Mouse (Mus musculus): Measurements from ENCODE around the gene Wdr41. TPM values are rescaled to one million over a fixed set of nuclear protein-coding genes. Genes with fewer than 3 reads are reported as not detected.

Wdr41 gene
- polyA plus RNA-seq (2015; fragmentation: Nextera tagmentation; extraction: Ambion mirVana), result 27.4 and 28.2 TPM in 2 replicates

DNA sequence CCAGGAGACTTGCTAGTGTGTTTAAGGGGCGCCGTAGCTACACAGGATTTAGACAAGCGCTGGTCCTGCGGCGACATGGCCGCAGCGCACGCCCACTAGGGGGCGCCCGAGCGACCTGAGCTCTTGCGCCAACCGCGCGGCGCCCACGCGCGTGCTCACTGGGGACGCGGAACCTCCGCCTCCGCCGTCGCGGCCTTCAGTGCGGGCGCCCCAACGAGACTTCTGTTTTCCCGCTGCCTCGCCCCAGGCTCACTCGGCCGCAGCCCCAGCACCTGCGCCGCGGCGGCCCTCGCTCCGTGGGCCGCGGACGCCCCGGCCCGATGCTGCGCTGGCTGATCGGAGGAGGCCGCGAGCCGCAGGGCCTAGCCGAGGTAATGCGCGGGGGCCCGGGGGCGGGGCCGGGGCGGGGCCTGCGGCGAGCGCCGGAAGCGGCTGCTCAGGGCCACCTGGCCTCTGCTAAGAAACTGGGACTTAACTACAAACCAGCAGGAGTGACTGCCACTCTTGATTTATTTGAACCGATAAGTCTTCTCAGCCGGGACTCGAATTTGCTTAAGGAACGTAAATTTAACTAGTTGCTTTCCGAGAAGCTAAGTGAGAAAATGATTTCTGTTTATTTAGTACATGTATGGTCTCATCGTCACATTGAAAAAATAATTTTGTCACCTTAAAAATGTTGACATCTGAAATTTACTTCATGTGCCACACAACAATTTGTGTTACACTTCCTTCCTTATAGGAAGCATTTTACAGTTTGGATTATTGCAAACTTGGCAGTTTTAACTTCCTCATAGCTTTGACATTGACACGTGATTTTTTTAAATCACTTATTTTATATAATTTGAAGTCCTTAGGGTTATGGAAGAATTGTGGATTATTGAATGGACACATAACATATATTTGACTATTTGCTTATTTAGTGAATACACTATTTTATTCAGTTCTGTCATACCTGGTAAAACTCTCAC is at the start of gene Wdr41:
Wdr41 (plus strand) TSS at position 126 of the 968 bp plus-strand sequence.
- peak within 1 kb of the TSS; percentile 97 for H3K27ac ChIP-seq (ENCODE audit: low read length)
- WGBS, result 3% methylated on average over 65 of the region's 68 CpGs
- H3K9ac ChIP-seq (replicated peaks; ENCODE audit: low read depth, low read length), result peak within 1 kb of the TSS; percentile 97
- H3K27me3 ChIP-seq (replicated peaks; ENCODE audit: control insufficient read depth, insufficient read depth, low read length), result no peaks in the 10 kb centered on the region
- peaks cover 13% of the 10 kb centered on the region for H3K4me1 ChIP-seq (replicated peaks; ENCODE audit: control insufficient read depth, insufficient read depth, low read length)
- H3K4me2 ChIP-seq (ENCODE audit: low read length), result peak within 1 kb of the TSS; percentile 52
- no peaks in the 10 kb centered on the region; the same call in 1 of the 2 replicates for H3K36me3 ChIP-seq (ENCODE audit: control insufficient read depth, insufficient read depth)
- ATAC-seq, result peak; percentile 99
- H3K4me3 ChIP-seq (replicated peaks; ENCODE audit: low read length), result peak within 1 kb of the TSS; percentile 80
- no peaks in the 10 kb centered on the region for H3K9me3 ChIP-seq (ENCODE audit: control insufficient read depth, low read length)

DNA sequence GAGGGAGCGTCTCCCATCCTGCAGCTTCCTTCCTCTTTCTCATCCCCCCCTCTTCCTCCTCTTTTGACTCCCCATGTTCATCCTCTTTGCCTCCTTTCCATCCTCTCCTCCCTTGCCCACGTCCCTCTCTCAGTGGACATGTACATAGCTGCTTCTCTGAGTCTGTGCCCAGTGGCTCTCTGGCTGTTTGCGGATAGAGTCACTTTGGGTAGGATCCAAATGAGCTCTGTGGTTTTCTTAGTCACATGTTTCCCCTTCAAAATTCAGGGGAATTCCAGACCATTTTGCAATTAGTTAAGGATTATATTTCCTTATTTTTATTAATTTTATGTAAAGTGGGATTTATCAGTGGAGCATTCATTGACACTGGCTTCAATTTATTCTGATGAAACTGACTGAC is 48.1 kb upstream of the Wdr41 start:
- H3K4me3 ChIP-seq (replicated peaks; ENCODE audit: low read length), result no peak overlapping the region
- H3K4me2 ChIP-seq (ENCODE audit: low read length), result no peak overlapping the region
- H3K36me3 ChIP-seq (ENCODE audit: control insufficient read depth, insufficient read depth), result no peaks in the 10 kb centered on the region
- no peaks in the 10 kb centered on the region for H3K4me1 ChIP-seq (replicated peaks; ENCODE audit: control insufficient read depth, insufficient read depth, low read length)
- no peaks in the 10 kb centered on the region for H3K27me3 ChIP-seq (replicated peaks; ENCODE audit: control insufficient read depth, insufficient read depth, low read length)
- no peak overlapping the region for H3K9ac ChIP-seq (replicated peaks; ENCODE audit: low read depth, low read length)
- H3K27ac ChIP-seq (ENCODE audit: low read length), result no peak overlapping the region
- no peaks in the 10 kb centered on the region for H3K9me3 ChIP-seq (ENCODE audit: control insufficient read depth, low read length)
- 76% methylated on average over 3 of the region's 3 CpGs for WGBS
- no peak for ATAC-seq

- H3K4me2 ChIP-seq (ENCODE audit: low read length), result no peak overlapping the region
- H3K27ac ChIP-seq (ENCODE audit: low read length), result no peak overlapping the region
- no peaks in the 10 kb centered on the region for H3K4me1 ChIP-seq (replicated peaks; ENCODE audit: control insufficient read depth, insufficient read depth, low read length)
- no peak overlapping the region for H3K9ac ChIP-seq (replicated peaks; ENCODE audit: low read depth, low read length)
- no peak for ATAC-seq
- no peaks in the 10 kb centered on the region for H3K36me3 ChIP-seq (ENCODE audit: control insufficient read depth, insufficient read depth)
- no peaks in the 10 kb centered on the region for H3K27me3 ChIP-seq (replicated peaks; ENCODE audit: control insufficient read depth, insufficient read depth, low read length)
- no peaks in the 10 kb centered on the region for H3K9me3 ChIP-seq (ENCODE audit: control insufficient read depth, low read length)
- H3K4me3 ChIP-seq (replicated peaks; ENCODE audit: low read length), result no peak overlapping the region
- 46% methylated on average over 5 of the region's 5 CpGs for WGBS
Measured at GRCm38 (mm10) chr13:94938418-94938817, 37.7 kb upstream of the Wdr41 start.

DNA sequence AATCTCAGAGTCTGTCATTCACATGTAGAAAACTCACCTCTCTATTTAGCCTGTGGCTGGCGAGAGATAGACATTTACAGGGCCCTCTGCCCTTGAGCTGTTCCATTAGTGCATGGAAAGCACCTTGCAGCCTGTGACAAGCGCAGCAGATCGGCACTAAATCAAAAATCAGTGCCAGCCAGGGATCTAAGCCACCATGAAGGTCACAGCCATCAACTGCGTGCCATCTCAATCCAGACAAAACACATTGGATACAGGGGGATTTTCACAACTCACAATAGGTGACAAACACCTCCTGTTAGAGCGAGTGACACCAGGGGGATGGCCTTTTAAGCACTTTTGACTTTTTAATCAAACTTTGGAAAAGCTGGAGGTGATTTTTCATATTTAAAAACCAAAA is 36.0 kb upstream of the Wdr41 start:
- Histone ChIP-seq H3K4me2 (ENCODE audit: low read length) (no peak overlapping the region), H3K4me3 (replicated peaks; ENCODE audit: low read length) (no peak overlapping the region), H3K27me3 (replicated peaks; ENCODE audit: control insufficient read depth, insufficient read depth, low read length) (no peaks in the 10 kb centered on the region), H3K9ac (replicated peaks; ENCODE audit: low read depth, low read length) (no peak overlapping the region), H3K4me1 (replicated peaks; ENCODE audit: control insufficient read depth, insufficient read depth, low read length) (no peaks in the 10 kb centered on the region), H3K27ac (ENCODE audit: low read length) (no peak overlapping the region), H3K9me3 (ENCODE audit: control insufficient read depth, low read length) (no peaks in the 10 kb centered on the region), H3K36me3 (ENCODE audit: control insufficient read depth, insufficient read depth) (no peaks in the 10 kb centered on the region)
- 68% methylated on average over 5 of the region's 5 CpGs for WGBS
- no peak for ATAC-seq

DNA sequence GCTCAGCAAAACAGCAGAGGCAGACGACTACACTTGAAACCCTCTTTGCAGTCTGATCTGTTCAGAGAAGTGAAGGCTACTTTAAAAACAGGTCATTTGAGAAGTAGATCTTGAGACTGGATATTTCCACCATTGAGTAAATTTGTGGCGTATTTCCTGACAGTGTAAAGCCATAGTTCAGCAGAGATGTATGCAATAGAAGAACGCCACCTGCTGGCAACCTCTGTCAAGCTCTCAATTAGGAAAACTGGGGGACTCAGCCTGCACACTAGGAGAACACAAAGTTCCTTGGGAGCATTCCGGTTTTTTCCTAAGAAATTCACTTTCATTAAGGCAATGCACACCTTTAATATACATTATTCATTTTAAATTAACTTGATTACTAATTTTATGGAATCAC is 34.9 kb upstream of the Wdr41 start:
- Histone ChIP-seq H3K4me3 (replicated peaks; ENCODE audit: low read length) (no peak overlapping the region), H3K36me3 (ENCODE audit: control insufficient read depth, insufficient read depth) (no peaks in the 10 kb centered on the region), H3K27me3 (replicated peaks; ENCODE audit: control insufficient read depth, insufficient read depth, low read length) (no peaks in the 10 kb centered on the region), H3K9me3 (ENCODE audit: control insufficient read depth, low read length) (no peaks in the 10 kb centered on the region), H3K27ac (ENCODE audit: low read length) (no peak overlapping the region), H3K4me2 (ENCODE audit: low read length) (no peak overlapping the region), H3K4me1 (replicated peaks; ENCODE audit: control insufficient read depth, insufficient read depth, low read length) (no peaks in the 10 kb centered on the region), H3K9ac (replicated peaks; ENCODE audit: low read depth, low read length) (no peak overlapping the region)
- 21% methylated on average over 4 of the region's 4 CpGs for WGBS
- ATAC-seq, result peak; percentile 70; the same call in 1 of the 2 replicates

DNA sequence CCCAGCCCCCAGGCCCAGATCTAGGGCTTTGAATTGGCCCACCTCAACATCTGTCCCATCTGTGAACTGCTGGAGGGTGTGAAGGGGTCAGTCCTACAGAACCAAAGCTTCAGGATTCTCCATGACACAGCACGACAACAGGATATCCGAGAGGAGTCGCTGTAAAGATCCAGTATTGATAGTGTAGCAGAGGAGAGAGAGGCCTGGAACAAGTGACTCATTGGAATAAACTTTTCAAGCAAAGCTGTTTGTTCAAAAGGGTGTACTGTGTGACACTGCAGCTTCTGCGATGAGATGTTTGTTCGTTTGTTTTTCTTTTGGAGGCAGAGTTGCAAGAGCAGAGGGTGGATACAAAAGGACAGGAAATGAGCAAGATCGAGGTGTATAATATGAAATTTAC is 20.2 kb upstream of the Wdr41 start:
- Histone ChIP-seq H3K27me3 (replicated peaks; ENCODE audit: control insufficient read depth, insufficient read depth, low read length) (no peaks in the 10 kb centered on the region), H3K36me3 (ENCODE audit: control insufficient read depth, insufficient read depth) (no peaks in the 10 kb centered on the region), H3K4me3 (replicated peaks; ENCODE audit: low read length) (no peak overlapping the region), H3K4me2 (ENCODE audit: low read length) (no peak overlapping the region), H3K4me1 (replicated peaks; ENCODE audit: control insufficient read depth, insufficient read depth, low read length) (no peaks in the 10 kb centered on the region), H3K9me3 (ENCODE audit: control insufficient read depth, low read length) (no peaks in the 10 kb centered on the region), H3K27ac (ENCODE audit: low read length) (no peak overlapping the region), H3K9ac (replicated peaks; ENCODE audit: low read depth, low read length) (no peak overlapping the region)
- ATAC-seq, result no peak
- 82% methylated on average over 6 of the region's 6 CpGs for WGBS

DNA sequence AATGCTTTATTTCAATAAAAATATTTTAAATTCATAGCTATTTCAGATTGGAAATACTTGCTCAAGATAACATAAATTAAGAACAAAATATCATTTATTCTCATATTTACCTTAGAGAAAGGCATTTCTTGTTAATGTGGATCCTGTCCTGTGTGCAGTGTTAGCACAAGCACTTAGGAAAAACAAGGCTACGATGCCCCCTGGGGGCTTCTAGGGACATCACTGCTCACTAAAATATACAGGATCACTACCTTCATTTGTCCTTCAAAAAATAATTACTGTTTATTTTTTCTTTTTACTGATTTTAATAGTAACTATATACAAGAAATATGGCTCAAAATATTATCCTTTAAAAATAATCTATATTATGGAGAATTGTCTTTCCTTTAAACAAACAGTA is 18.2 kb upstream of the Wdr41 start:
- no peak overlapping the region for H3K4me2 ChIP-seq (ENCODE audit: low read length)

DNA sequence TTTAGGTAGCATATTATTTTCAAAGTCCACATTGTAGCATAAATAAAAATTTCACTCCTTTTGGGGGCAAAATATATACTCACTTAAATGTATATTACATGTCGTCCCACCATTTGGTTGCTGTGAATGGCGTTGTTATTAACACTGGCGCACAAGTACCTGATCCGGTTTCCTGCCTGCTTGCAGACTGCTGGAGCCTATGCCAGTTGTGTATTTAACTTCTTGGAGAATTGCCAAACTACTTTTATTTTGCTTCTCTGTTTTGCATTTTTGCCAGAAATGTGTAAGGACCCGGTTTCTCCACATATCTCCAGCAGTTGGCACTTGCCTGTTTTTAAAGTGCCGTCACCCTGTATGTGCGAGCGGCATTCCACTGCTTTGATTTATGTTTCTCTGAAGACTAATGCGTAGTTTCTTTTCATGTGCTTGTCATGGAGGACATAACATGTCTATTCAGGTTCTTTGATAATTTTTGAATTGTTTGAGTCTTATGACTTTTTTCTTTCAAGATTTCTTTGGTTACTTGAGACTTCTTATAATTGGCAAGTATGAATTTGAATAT is 6.1 kb upstream of the Wdr41 start:
- H3K4me3 ChIP-seq (replicated peaks; ENCODE audit: low read length), result no peak overlapping the region
- H3K4me2 ChIP-seq (ENCODE audit: low read length), result no peak overlapping the region
- WGBS, result 33% methylated on average over 9 of the region's 9 CpGs
- H3K27ac ChIP-seq (ENCODE audit: low read length), result no peak overlapping the region
- ATAC-seq, result no peak
- no peaks in the 10 kb centered on the region for H3K36me3 ChIP-seq (ENCODE audit: control insufficient read depth, insufficient read depth)
- no peaks in the 10 kb centered on the region for H3K4me1 ChIP-seq (replicated peaks; ENCODE audit: control insufficient read depth, insufficient read depth, low read length)
- H3K9ac ChIP-seq (replicated peaks; ENCODE audit: low read depth, low read length), result no peak overlapping the region
- no peaks in the 10 kb centered on the region for H3K27me3 ChIP-seq (replicated peaks; ENCODE audit: control insufficient read depth, insufficient read depth, low read length)
- no peaks in the 10 kb centered on the region for H3K9me3 ChIP-seq (ENCODE audit: control insufficient read depth, low read length)

More for the DNA sequence above, 18.2 kb upstream of the Wdr41 start:
- Histone ChIP-seq H3K9me3 (ENCODE audit: control insufficient read depth, low read length) (no peaks in the 10 kb centered on the region), H3K4me3 (replicated peaks; ENCODE audit: low read length) (no peak overlapping the region), H3K9ac (replicated peaks; ENCODE audit: low read depth, low read length) (no peak overlapping the region), H3K4me1 (replicated peaks; ENCODE audit: control insufficient read depth, insufficient read depth, low read length) (no peaks in the 10 kb centered on the region), H3K36me3 (ENCODE audit: control insufficient read depth, insufficient read depth) (no peaks in the 10 kb centered on the region), H3K27ac (ENCODE audit: low read length) (no peak overlapping the region), H3K27me3 (replicated peaks; ENCODE audit: control insufficient read depth, insufficient read depth, low read length) (no peaks in the 10 kb centered on the region)
- WGBS, result 69% methylated on average over 1 of the region's 1 CpGs
- ATAC-seq, result no peak

DNA sequence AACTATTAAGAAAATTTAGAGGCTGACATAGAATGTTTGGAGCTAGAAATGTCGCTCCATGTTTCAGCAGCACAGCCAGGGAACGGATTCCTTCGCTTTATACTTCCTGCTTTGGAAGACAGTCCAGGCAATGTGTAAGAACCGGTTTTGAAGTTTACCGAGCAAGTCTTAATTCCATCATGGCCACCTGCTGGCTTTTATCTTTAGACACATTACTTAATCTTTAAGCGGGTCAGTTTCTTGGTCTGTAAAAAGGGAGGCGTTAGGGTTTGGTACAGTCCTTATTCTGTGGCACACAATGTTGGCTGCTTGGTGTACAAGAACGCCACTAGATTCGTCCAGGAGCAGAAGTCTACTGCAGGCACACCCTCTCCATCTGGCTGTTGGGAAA is 321 bp upstream of the Wdr41 start:
- H3K27ac ChIP-seq (ENCODE audit: low read length), result no peak overlapping the region
- H3K4me1 ChIP-seq (replicated peaks; ENCODE audit: control insufficient read depth, insufficient read depth, low read length), result peaks cover 13% of the 10 kb centered on the region
- H3K27me3 ChIP-seq (replicated peaks; ENCODE audit: control insufficient read depth, insufficient read depth, low read length), result no peaks in the 10 kb centered on the region
- H3K4me3 ChIP-seq (replicated peaks; ENCODE audit: low read length), result peak overlapping the region; percentile 80
- ATAC-seq, result no peak; the same call in 1 of the 2 replicates
- H3K36me3 ChIP-seq (ENCODE audit: control insufficient read depth, insufficient read depth), result no peaks in the 10 kb centered on the region; the same call in 1 of the 2 replicates
- no peaks in the 10 kb centered on the region for H3K9me3 ChIP-seq (ENCODE audit: control insufficient read depth, low read length)
- peak overlapping the region; percentile 52 for H3K4me2 ChIP-seq (ENCODE audit: low read length)
- WGBS, result 19% methylated on average over 9 of the region's 9 CpGs
- H3K9ac ChIP-seq (replicated peaks; ENCODE audit: low read depth, low read length), result peak overlapping the region; percentile 97
